Mouse (Mus musculus) A20 (cell line): Measurements from ENCODE around the gene Krtap15.

ENCODE experiments used
- DNase-seq: peaks from one replicate; pipeline ENCODE4 v3.0.0-alpha.2; 2011; ENCODE audit warnings: low read depth, low spot score

Gene Krtap15

GRCm38 (mm10) chr16:88820066-88820465 lies at the start of gene Krtap15:
Gene Krtap15 (plus strand): TSS chr16:88820215.
- no peak for DNase-seq

- no peak for DNase-seq
These were observed 45.9 kb upstream of the Krtap15 start, which contains the start of gene 2310057N15Rik for GRCm38 (mm10) chr16:88774106-88774505. Gene 2310057N15Rik (minus strand): TSS chr16:88774206.

GRCm38 (mm10) chr16:88777596-88777995 lies 42.4 kb upstream of the Krtap15 start, which contains the start of gene Gm5965:
Gene Gm5965 (plus strand): TSS chr16:88777896.
- no peak for DNase-seq

- DNase-seq = no peak
These were observed 33.2 kb upstream of the Krtap15 start for GRCm38 (mm10) chr16:88786786-88787185.

- DNase-seq = peak; percentile 32
These were observed 8.2 kb upstream of the Krtap15 start, which contains the start of gene Gm20741 for GRCm38 (mm10) chr16:88811827-88812226. Gene Gm20741 (minus strand): TSS chr16:88812220.

GRCm38 (mm10) chr16:88823736-88824135 lies 3.7 kb downstream of the Krtap15 start:
- peak; percentile 11 for DNase-seq

GRCm38 (mm10) chr16:88826095-88826652 lies 6.2 kb downstream of the Krtap15 start, which contains the start of gene Krtap14:
Gene Krtap14 (minus strand): TSS chr16:88826145.
- no peak for DNase-seq

- DNase-seq = no peak
These were observed 7.0 kb downstream of the Krtap15 start for GRCm38 (mm10) chr16:88826978-88827377.

DNA sequence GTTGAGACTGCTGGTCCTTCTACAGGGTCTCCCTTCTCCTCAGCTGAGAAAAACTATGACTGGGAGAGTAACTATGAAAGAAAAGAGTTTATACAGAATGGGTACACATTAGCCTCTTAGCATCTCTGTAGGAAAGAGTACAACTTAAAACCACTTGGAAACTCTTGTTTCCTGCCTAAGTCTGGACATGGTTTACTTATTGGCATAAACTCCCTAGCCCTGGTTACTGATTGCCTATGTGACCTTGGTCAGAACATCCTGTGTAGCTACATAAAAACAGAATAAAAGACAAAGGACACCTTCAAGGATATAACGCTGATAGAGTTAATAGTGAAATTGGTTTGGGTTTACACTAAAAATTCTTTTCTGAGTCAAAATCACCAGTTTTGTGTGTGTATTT lies 27.3 kb downstream of the Krtap15 start:
- DNase-seq = no peak

- DNase-seq = no peak
These were observed 28.5 kb downstream of the Krtap15 start for GRCm38 (mm10) chr16:88848558-88848957.

GRCm38 (mm10) chr16:88851450-88851849 lies 31.4 kb downstream of the Krtap15 start:
- DNase-seq = peak; percentile 34

DNA sequence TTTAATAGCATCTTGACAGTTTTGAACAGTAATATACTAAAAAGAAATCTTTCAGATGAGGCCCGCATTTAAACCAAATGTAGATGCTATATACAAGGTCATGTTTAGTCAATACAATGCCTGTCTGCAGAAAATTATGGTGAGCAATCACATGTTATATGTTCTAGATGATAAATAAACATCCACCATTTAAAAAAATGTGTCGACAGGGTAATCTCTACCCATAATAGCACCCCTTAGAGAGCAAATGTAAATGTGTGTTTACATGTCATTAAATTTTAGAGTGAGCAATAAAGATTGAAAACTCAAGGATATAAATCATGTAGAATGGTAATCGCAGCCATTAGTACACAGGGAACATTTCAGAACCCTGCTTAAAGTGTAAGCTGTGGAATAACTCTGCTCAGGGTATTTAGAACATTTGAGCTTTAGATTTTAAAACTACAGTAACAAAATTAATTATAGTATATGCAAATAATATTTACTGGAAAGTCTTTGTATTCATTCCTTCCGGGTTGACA lies 44.9 kb downstream of the Krtap15 start:
- no peak for DNase-seq

- no peak for DNase-seq
These were observed 49.3 kb downstream of the Krtap15 start, which contains the start of gene Krtap19-1 for GRCm38 (mm10) chr16:88869311-88869710. Gene Krtap19-1 (minus strand): TSS chr16:88869411.

DNA sequence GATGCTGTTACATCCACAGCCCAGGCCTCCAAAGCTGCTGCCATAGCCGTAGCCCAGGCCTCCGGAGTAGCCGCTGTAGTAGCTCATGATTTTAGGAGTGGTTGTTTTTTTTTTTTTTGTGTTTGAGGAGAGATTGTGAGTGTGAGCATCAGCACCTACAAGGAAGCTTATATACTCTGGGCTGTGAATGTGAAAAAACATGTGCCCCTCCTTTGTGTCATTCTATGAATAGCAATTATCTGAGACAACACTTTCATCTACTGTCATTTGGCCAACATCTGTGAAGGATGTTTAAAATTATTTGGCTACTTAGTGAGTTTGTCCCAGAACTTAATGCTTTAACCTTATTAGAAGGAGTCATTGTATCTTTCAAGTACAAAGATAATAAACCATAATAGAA lies 54.2 kb downstream of the Krtap15 start, which contains the start of gene Krtap19-2:
TSS of gene Krtap19-2 (minus strand) at position 101 of the 400 bp plus-strand sequence.
- no peak for DNase-seq

DNA sequence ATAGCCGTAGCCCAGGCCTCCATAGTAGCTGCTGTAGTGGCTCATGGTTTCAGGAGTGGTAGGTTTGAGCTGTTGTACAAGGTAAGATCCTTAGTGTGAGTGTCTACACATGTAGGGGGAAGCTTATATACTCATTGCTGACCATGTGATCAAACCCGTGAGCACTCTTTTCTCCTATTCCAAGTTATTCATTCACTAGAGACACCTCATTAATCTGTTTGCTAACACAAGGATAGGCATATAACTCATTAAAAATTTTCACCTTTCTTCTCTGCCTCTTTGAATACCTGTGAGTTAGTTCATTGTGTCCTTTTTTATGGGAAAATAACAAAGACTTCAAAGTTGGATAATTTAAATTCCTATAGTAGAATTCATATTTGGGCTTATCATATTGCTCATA lies 57.9 kb downstream of the Krtap15 start, which contains the start of gene Krtap19-3:
TSS of gene Krtap19-3 (minus strand) at position 101 of the 400 bp plus-strand sequence.
- DNase-seq = no peak
